Mouse (Mus musculus) megakaryocyte, embryonic 14.5 days (primary cell): ENCODE results near the gene Ptrh2.

ENCODE experiments used
- FLI1 ChIP-seq: IDR thresholded peaks from 2 replicates; pipeline ENCODE4 v1.6.1; 2012; ENCODE audit warnings: low read length, inconsistent platforms, mixed read lengths
- GATA1 ChIP-seq: IDR thresholded peaks from 3 replicates; pipeline ENCODE4 v1.6.1; 2012; ENCODE audit warnings: mixed read lengths, low read length, inconsistent platforms, borderline replicate concordance

DNA sequence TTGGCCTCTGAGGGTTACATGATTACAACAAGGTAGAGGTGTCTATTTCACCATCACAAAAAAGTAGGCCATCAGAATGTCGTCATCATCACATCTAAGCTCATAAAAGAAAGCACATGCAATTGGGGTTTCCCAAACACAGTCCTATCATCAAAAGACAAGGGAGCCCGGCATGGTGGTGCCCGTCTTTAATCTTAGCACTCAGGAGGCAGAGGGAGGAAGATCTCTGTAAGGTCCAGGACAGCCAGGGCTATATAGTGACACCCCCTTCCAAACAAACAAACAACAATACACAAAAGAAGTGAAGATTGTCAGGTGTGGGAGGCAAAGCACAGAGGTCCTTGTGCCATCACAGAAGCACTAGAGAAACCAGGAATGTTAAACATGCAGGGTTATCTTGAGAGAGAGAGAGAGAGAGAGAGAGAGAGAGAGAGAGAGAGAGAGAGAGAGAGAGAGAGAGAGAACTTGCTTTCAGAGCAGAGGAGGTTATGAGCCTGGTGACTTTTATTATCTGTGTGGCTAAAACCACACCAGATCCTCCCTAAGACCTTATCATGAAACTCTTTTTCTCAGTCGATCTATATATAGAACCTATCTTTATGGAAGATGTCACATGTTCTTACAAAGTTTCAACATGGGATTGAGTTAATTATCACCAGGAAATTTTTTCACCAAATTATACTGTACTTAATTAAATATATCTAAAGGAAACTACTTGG, 26.8 kb upstream of the Ptrh2 start:
- no peak for TF ChIP-seq GATA1
- TF ChIP-seq FLI1 = no peak
